Mouse (Mus musculus) left cerebral cortex, adult 11 months (tissue): ENCODE results near the gene Jmjd8.
"Not testable (repeated sequence)": the region's sequence is repeated elsewhere in the genome, so short reads cannot be mapped to it uniquely, and the experiment has no call there.

Experiments used
- DNase-seq: peaks from one replicate; pipeline ENCODE4 v3.0.0; 2022; ENCODE audit warnings: low spot score

Gene Jmjd8

GRCm38 (mm10) chr17:25828712-25829557 is at the start of gene Jmjd8:
Gene Jmjd8 (plus strand): TSS chr17:25828867.
- DNase-seq = no peak

- DNase-seq = no peak
Observed at GRCm38 (mm10) chr17:25781339-25781738, 47.3 kb upstream of the Jmjd8 start.

GRCm38 (mm10) chr17:25783086-25783485 is 45.6 kb upstream of the Jmjd8 start:
- DNase-seq = no peak

GRCm38 (mm10) chr17:25783861-25784574 is 44.6 kb upstream of the Jmjd8 start:
- no peak for DNase-seq

GRCm38 (mm10) chr17:25785281-25785745 is 43.4 kb upstream of the Jmjd8 start, which contains the start of gene Haghl:
Gene Haghl (minus strand): TSS chr17:25785673.
- DNase-seq = peak; percentile 94

GRCm38 (mm10) chr17:25786280-25786679 is 42.4 kb upstream of the Jmjd8 start, which contains the start of gene Ccdc78:
Gene Ccdc78 (plus strand): TSS chr17:25786580.
- no peak for DNase-seq

GRCm38 (mm10) chr17:25786781-25787504 is 41.7 kb upstream of the Jmjd8 start:
- DNase-seq = no peak

GRCm38 (mm10) chr17:25791320-25791842 is 37.3 kb upstream of the Jmjd8 start:
- no peak for DNase-seq

GRCm38 (mm10) chr17:25791843-25792527 is 36.7 kb upstream of the Jmjd8 start:
- peak; percentile 71 for DNase-seq

- no peak for DNase-seq
Observed at GRCm38 (mm10) chr17:25792615-25793014, 36.1 kb upstream of the Jmjd8 start, which contains the start of gene Fam173a. Gene Fam173a (minus strand): TSS chr17:25792901.

GRCm38 (mm10) chr17:25794197-25794596 is 34.5 kb upstream of the Jmjd8 start:
- DNase-seq = no peak

GRCm38 (mm10) chr17:25794998-25795397 is 33.7 kb upstream of the Jmjd8 start:
- no peak for DNase-seq

- DNase-seq = peak; percentile 83
Observed at GRCm38 (mm10) chr17:25795609-25796092, 33.0 kb upstream of the Jmjd8 start, which contains the start of gene AC134908.4. Gene AC134908.4 (minus strand): TSS chr17:25795659.

GRCm38 (mm10) chr17:25796211-25796771 is 32.4 kb upstream of the Jmjd8 start:
- DNase-seq = no peak

GRCm38 (mm10) chr17:25796951-25797369 is 31.7 kb upstream of the Jmjd8 start, which contains the start of gene Metrn:
Gene Metrn (minus strand): TSS chr17:25797136.
- DNase-seq = no peak

GRCm38 (mm10) chr17:25801029-25801428 is 27.6 kb upstream of the Jmjd8 start:
- peak; percentile 70 for DNase-seq

- peak; percentile 71 for DNase-seq
Observed at GRCm38 (mm10) chr17:25802825-25803517, 25.7 kb upstream of the Jmjd8 start.

GRCm38 (mm10) chr17:25806507-25806906 is 22.2 kb upstream of the Jmjd8 start:
- no peak for DNase-seq

GRCm38 (mm10) chr17:25807452-25807851 is 21.2 kb upstream of the Jmjd8 start:
- not testable (repeated sequence) for DNase-seq

- DNase-seq = no peak
Observed at GRCm38 (mm10) chr17:25808028-25808427, 20.6 kb upstream of the Jmjd8 start.
